Mouse (Mus musculus): ENCODE measurements at regions not wholly inside any gene's neighbourhood (a gene's known extent, or its start where the extent isn't known, plus 50 kb on each side); places are given as distances from the start of the nearest gene placed in this dataset.

GRCm38 (mm10) chrX:107577501-107577900 is 90.3 kb upstream of the Tbx22 start:
- H3K27me3 ChIP-seq (ENCODE audit: control insufficient read depth, insufficient read depth, low read length) = no peaks in the 10 kb centered on the region
- no peaks in the 10 kb centered on the region for H3K9me3 ChIP-seq (replicated peaks; ENCODE audit: control insufficient read depth, low read length)
- ATAC-seq (replicated peaks; ENCODE audit: insufficient number of reproducible peaks, low FRiP score, low TSS enrichment, low read depth) (no peak), DNase-seq (ENCODE audit: low spot score) (peak; percentile 49)
- H3K4me2 ChIP-seq (ENCODE audit: low read depth, low read length) = no peak overlapping the region
- no peaks in the 10 kb centered on the region for H3K36me3 ChIP-seq (replicated peaks; ENCODE audit: control insufficient read depth, insufficient read depth, low read depth, low read length)
- H3K4me1 ChIP-seq (ENCODE audit: control insufficient read depth, insufficient read depth, low read length) = no peaks in the 10 kb centered on the region
- WGBS = 18% methylated on average over 5 of the region's 5 CpGs
- H3K27ac ChIP-seq (replicated peaks; ENCODE audit: low read depth, low read length) = no peak overlapping the region
- H3K9ac ChIP-seq (replicated peaks; ENCODE audit: low read length) = no peak overlapping the region
- no peak overlapping the region for H3K4me3 ChIP-seq (ENCODE audit: low read depth, low read length)

Data from embryonic facial prominence, embryonic 11.5 days (tissue).